Comparison of ENCODE assay signal across 8 mouse cellular contexts in the genomic region with DNA sequence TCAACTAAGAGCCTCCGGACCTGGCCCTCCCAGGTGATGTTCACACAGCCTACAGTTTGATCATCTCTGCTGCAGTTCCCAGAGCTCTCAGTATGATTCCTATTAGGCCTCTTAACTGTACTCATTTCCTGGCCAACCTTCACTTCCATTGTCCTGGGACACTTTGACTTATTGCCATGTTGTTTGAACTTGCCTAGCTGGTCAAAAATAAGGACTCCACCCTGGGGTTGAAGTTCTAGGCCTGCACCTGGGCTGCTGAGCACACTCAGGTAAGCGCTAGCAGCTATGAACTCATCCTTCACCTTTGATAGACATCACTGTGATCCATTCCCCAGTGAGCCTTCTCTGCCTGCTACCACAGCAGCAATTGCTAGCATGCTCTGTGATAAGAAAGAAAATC.
"Had no signal": no experiment of that assay in that cellular context is flagged by ENCODE, and none has a peak within 500 bp of the region (broad histone marks: within the 10 kb centered on the region; RNA-seq: fewer than 3 reads in every experiment).

No protein-coding gene starts in this region.

- H3K27me3 ChIP-seq: limb, embryonic 12.5 days; limb, embryonic 15.5 days; midbrain, embryonic 12.5 days had no signal

- H3K4me3 ChIP-seq: limb, embryonic 12.5 days; limb, embryonic 15.5 days; midbrain, embryonic 12.5 days had no signal

- H3K36me3 ChIP-seq: limb, embryonic 12.5 days; limb, embryonic 15.5 days; midbrain, embryonic 12.5 days had no signal

- H3K4me1 ChIP-seq: limb, embryonic 12.5 days; midbrain, embryonic 12.5 days had no signal

- H3K9me3 ChIP-seq: limb, embryonic 12.5 days; limb, embryonic 15.5 days; midbrain, embryonic 12.5 days had no signal

- H3K9ac ChIP-seq: limb, embryonic 12.5 days; limb, embryonic 15.5 days; midbrain, embryonic 12.5 days had no signal

- DNase-seq: left cerebral cortex, postnatal 4 days; lung, adult 2 months; thymus, postnatal 25 days had no signal

- H3K27ac ChIP-seq: kidney, postnatal 0 days; limb, embryonic 12.5 days; limb, embryonic 15.5 days; macrophage; midbrain, embryonic 12.5 days had no signal

- H3K4me2 ChIP-seq: limb, embryonic 12.5 days; limb, embryonic 15.5 days; midbrain, embryonic 12.5 days had no signal
